Mouse (Mus musculus) neutrophil, adult 59 days (primary cell): ENCODE results near the gene B3gnt2. TPM values are rescaled to one million over a fixed set of nuclear protein-coding genes. Genes with fewer than 3 reads are reported as not detected.

ENCODE experiments used
- total RNA-seq, 2 experiments: library from RNA; stranded (reverse); gene quantifications; 1 replicate in 1 of 2; 2 replicates in 1 of 2; pipeline ENCODE4 v1.2.4; 2023

The B3gnt2 gene
- 10 to 100 TPM; 51.6 to 69.8 TPM for total RNA-seq

DNA sequence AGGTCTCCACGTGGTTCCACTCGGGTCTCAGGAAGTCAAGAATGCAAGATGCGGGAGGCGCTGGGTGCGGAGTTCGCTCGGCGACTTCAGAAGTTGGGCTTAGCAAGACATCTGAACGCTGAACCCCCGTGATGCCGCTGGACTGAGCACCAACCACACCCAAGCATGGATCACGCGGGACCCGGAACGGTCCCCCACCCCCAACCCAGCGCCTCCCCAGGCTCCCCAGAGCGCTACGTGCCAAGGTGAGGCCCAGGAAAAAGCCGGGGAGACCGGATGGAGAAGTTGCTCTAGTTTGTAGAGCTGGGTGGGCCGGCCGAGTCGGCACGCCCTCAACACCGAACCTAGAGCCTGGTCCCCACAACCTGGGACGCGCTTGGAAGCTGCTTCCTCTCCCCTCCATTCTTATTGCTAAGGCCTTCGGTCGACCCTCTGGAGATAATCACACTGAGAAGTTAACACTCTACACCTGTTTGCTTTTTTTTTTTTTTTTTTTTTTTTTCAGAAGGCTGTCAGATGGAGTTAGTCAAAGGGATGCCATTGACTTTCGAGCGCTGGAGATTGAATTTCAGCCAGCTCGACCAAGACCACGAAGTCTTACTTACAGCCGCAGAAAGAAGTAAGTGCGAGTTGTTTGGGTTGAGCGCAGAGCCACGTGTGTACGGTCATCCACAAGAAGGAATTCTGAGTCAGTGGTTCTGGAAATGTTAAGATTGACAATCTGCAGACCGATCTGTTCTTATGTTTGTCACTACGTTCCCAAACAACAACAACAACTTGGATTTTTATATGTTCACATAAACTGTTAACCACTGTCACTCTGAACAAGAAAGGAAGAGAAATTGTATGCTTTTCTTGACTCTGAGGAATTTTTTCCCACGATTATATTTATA, at the start of gene B3gnt2:
TSS of gene B3gnt2 (minus strand) at position 627 of the 893 bp plus-strand sequence.

Other genes with a start within 250 kb of the B3gnt2 start
- 10 to 100 TPM; 16.2 to 20.2 TPM for gene Zrsr1, start 111.0 kb upstream of the B3gnt2 start, total RNA-seq
- gene Gm28048, start 121.1 kb upstream of the B3gnt2 start, total RNA-seq = 10 to 100 TPM; 26.9 to 28.9 TPM
- gene Commd1, start 121.4 kb upstream of the B3gnt2 start, total RNA-seq = 10 to 100 TPM; 53.9 to 58.2 TPM
- 100 to 1,000 TPM in 1 of 2 experiments, 10 to 100 TPM in 1; 91.3 to 113 TPM for gene Cct4, start 129.6 kb upstream of the B3gnt2 start, total RNA-seq
- gene Fam161a, start 146.6 kb upstream of the B3gnt2 start, total RNA-seq = 1 to 10 TPM; 2.2 to 3.7 TPM